Mouse (Mus musculus) olfactory bulb, adult 2 months (tissue): ENCODE measurements around the gene Rab11fip3. TPM values are rescaled to one million over a fixed set of nuclear protein-coding genes. Genes with fewer than 3 reads are reported as not detected.

Experiments
- H3K27ac ChIP-seq: fragments of 200-500 bp; 2 replicates; pipeline ENCODE4 v1.5.1; 2012; ENCODE audit warnings: low read depth, low read length; ENCODE audit not compliant: insufficient read depth
- H3K4me1 ChIP-seq: fragments of 200-500 bp; 2 replicates; pipeline ENCODE4 v1.6.1; 2012; ENCODE audit warnings: low read length; ENCODE audit not compliant: control insufficient read depth, insufficient read depth
- H3K4me3 ChIP-seq: fragments of 200-500 bp; 2 replicates; pipeline ENCODE4 v1.5.1; 2012; ENCODE audit warnings: mild to moderate bottlenecking, low read depth, low read length, moderate library complexity; ENCODE audit not compliant: insufficient read depth
- CTCF ChIP-seq: fragments of 200-500 bp; IDR thresholded peaks from 2 replicates; pipeline ENCODE4 v1.5.1; 2012; ENCODE audit warnings: low read depth, mild to moderate bottlenecking, low read length, moderate library complexity; ENCODE audit not compliant: insufficient read depth
- POLR2A ChIP-seq: fragments of 200-500 bp; IDR thresholded peaks from 2 replicates; pipeline ENCODE4 v1.6.1; 2012; ENCODE audit warnings: mild to moderate bottlenecking, low read depth, low read length, moderate library complexity; ENCODE audit not compliant: insufficient read depth
- WGBS: fragments of 180-500 bp; shearing (Covaris S2); methylation state at CpG from one replicate; pipeline ENCODE4 v1.1.7; 2018; 5-methylcytosine and 5-hydroxymethylcytosine counted together
- polyA plus RNA-seq: library from polyadenylated mRNA; stranded (reverse); fragments of >200 nt; gene quantifications from 2 replicates; pipeline ENCODE4 v1.2.4, GENCODE M21; 2012; ENCODE audit warnings: low replicate concordance; ENCODE audit not compliant: missing spikeins, insufficient read depth, insufficient read length

Gene Rab11fip3
- polyA plus RNA-seq, 1 experiment, result not detected

DNA sequence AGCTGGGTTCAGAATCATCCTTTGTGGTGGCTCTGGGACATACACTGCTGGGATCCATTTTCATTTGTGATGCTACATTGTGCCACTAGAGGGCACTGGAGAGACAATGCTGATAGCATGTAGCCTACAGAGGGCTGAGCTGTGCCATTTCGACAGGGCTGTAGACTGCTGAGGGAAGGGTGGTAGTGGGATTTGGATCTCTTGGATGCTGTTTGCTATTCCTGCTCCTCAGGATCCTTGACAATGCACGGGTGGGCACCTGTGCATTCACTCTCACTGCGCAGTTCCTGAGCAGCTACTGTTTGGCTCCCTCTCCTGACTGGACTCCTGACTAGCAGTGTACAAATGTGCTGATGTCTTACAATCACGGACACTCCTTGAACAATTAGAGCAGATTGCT, 59.8 kb downstream of the Rab11fip3 start:
- H3K4me3 ChIP-seq, result no peak overlapping the region
- peaks cover 15% of the 10 kb centered on the region for H3K4me1 ChIP-seq
- H3K27ac ChIP-seq, result no peak overlapping the region
- no peak; the same call in 1 of the 2 replicates for TF ChIP-seq CTCF
- no peak for TF ChIP-seq POLR2A
- whole genome bisulfite sequencing, result 17% methylated on average over 4 of the region's 4 CpGs

DNA sequence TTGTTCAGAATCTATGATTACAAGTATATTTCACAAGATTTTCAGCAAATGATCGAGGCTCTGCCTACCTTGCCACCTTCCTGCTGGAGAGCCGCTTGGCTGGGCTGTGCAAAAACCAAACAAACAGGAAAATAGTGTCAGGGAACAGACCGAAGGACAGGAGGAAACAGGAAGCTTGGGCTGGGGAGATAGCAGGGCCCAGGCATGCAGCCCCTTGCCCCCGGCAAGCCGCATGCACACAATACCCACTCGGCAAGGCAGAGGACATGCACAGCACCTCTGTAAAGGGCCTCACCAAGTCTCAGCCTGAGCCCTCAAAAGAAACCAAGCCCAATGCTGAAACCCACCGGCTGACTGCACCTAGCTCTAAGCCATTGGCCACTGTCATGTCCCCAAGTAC, 60.6 kb downstream of the Rab11fip3 start:
- no peak for TF ChIP-seq CTCF
- TF ChIP-seq POLR2A, result no peak
- WGBS, result 91% methylated on average over 7 of the region's 7 CpGs
- Histone ChIP-seq H3K4me1 (peaks cover 15% of the 10 kb centered on the region), H3K27ac (no peak overlapping the region), H3K4me3 (no peak overlapping the region)

DNA sequence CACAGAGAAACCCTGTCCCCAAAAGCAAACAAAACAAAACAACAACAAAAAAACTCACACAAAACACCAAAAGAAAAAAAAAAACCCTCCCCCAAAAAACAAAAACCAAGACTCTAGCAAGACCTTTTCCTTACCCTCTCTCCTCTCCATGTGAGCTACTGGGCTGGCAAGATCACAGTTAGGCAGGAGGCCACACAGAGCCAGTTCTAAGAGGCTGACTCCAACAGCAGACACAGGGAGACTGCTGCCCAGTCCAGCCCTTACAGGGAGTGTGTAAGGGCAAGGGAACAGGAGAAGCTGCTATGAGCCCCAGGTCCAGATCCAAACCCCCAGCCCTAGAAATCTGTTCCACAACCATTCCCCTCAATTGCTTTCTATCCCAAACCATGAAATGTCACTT, 61.0 kb downstream of the Rab11fip3 start:
- TF ChIP-seq CTCF (no peak), POLR2A (no peak)
- H3K4me1 ChIP-seq, result peaks cover 15% of the 10 kb centered on the region
- no peak overlapping the region for H3K27ac ChIP-seq
- no peak overlapping the region for H3K4me3 ChIP-seq

DNA sequence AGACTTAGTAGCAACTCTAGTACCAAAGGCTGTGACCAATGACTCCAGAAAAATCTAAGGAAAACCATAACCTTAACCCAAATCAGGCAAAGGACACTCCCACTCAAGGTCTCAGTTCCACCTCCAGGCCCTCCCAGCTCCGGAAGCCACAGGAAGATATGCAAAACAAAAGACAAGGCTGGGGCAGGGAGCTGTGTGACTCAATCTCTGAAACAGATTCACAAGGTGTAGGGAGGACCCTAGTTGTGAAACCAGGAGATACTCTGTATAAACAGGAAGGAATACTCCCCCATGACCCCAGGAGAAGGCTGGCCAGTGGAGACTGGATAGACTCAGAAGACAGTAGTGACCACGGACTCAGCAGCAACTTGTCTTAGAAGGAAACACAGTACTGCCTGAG, 61.7 kb downstream of the Rab11fip3 start:
- peaks cover 15% of the 10 kb centered on the region for H3K4me1 ChIP-seq
- no peak overlapping the region for H3K4me3 ChIP-seq
- no peak overlapping the region for H3K27ac ChIP-seq
- 70% methylated on average over 2 of the region's 2 CpGs for WGBS
- TF ChIP-seq CTCF (no peak), POLR2A (no peak)

DNA sequence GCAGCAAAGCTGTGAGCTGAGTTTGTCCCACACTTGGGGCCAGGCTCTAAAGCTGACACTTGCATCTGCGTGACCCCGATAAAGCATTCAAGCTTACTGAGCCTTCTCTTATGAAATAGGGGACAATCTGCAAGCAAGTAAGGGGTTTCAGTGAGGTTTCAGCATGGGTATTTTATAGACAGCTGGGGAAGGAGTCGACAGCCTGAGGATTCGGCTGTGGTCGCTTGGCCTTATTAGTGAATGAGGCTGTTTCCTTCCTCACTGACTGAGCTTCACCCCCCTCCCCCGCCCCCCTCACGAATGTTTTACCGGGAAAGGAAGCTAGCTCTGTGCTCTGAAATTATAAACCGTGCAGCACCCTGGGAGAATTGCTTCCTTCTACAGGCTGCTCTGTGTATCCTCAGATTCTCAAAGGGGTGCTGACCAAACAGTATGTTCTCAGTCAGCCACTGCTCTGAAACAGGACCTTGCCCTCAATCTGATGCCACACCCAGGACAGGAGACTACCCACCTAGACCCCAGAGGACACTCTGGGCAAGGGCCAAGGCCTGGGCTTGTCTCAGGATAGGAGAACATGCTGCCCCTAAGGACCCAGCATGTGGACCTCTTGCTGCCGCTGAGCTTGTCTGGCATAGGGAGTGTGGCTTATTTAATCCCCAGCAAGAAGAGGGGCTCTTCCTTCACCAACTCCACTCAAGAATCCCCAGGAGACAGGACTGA, 63.5 kb downstream of the Rab11fip3 start:
- Histone ChIP-seq H3K4me1 (peaks cover 15% of the 10 kb centered on the region), H3K4me3 (no peak overlapping the region), H3K27ac (no peak overlapping the region)
- WGBS, result 60% methylated on average over 10 of the region's 10 CpGs
- TF ChIP-seq POLR2A (no peak), CTCF (no peak)

DNA sequence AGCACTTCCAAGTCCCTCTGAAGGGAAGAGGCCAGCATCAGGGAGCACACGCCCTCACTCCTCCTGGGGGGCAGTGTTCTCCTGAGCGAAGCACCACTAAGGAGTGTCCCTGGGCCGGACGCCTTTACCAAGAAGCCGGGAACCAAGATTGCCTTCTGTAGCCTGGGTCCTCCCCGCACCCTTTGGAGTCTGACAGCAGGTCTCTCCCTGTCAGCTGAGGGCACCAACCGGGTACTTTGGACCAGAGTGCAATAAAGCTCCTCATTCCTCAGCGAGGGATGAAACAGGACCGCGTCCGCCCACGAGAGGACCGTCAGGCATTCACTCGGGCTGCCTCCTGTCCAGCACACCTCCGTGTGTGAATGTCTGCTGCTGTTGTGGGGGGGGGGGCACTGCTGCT, 64.6 kb downstream of the Rab11fip3 start:
- WGBS, result 90% methylated on average over 15 of the region's 15 CpGs
- TF ChIP-seq POLR2A (no peak), CTCF (no peak)

DNA sequence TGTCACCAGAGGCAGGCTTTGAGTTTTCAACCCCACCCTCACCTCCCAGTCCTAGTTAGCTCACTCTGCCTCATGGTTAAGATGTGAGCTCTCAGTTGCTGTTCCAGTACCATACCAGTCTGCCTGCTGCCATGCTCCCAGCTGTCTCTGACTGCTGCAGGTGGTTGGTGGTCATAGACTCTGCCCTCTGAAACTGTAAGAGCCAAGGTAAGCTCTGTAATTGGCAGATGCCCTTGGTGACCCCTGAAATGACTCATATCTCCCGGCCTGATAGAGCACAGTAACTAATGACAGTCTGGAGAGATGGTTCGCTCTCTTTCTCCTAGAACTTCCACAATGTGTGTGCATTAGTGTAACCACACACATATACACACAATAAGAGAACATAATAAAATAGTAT, 65.5 kb downstream of the Rab11fip3 start:
- no peak for TF ChIP-seq CTCF
- no peak for TF ChIP-seq POLR2A
- WGBS, result 88% methylated on average over 2 of the region's 2 CpGs
- Histone ChIP-seq H3K27ac (no peak overlapping the region), H3K4me1 (peaks cover 11% of the 10 kb centered on the region), H3K4me3 (no peak overlapping the region)

More for the DNA sequence above, 64.6 kb downstream of the Rab11fip3 start:
- H3K27ac ChIP-seq, result no peak overlapping the region
- peaks cover 15% of the 10 kb centered on the region for H3K4me1 ChIP-seq
- no peak overlapping the region for H3K4me3 ChIP-seq

DNA sequence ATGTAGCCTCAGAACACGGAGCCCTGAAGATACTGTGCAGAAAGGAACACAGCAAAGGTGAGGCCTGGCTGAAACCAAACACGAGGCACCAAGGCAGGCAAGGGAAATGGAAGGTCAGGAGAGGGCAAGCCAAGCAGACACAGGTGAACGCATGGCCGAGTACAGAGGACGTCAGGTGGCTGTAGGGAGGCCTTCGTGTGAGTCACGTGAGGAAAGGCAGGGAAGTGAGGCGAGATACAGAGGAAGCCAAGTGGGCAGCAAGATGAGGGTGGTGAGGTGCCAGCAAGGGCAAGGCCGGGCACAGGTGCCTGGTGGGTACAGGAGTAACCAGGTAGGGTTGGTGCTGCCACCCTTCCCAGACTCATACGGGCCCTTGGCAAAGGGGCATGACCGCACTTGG, 70.9 kb downstream of the Rab11fip3 start:
- no peak overlapping the region for H3K27ac ChIP-seq
- WGBS, result 92% methylated on average over 11 of the region's 11 CpGs
- no peaks in the 10 kb centered on the region for H3K4me1 ChIP-seq
- H3K4me3 ChIP-seq, result no peak overlapping the region
- TF ChIP-seq CTCF (no peak), POLR2A (no peak)

DNA sequence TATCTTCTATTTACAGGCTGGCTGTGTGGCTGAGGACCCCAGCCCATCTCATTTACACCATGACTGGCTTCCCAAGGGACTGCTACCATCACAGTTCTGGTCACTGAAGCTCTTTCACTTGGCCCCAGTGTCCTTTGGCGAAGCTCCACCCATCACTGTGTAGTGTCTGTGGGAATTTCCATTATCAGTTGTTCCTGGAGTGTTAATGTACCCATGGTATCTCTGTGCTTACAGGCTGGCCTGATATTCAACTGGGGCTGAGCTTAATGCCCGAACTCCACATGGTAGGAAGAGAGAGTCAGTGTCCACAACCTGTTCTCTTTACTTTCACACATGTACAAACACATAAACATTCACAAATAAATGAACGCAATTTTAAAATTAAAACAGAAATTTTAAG, 75.9 kb downstream of the Rab11fip3 start:
- TF ChIP-seq POLR2A, result no peak
- no peak for TF ChIP-seq CTCF

More for the DNA sequence above, 75.9 kb downstream of the Rab11fip3 start:
- Histone ChIP-seq H3K4me1 (no peaks in the 10 kb centered on the region), H3K4me3 (no peak overlapping the region), H3K27ac (no peak overlapping the region)
- 97% methylated on average over 3 of the region's 3 CpGs for WGBS
